Mouse (Mus musculus) heart, embryonic 13.5 days (tissue): ENCODE results near the gene Zfp526. TPM values are rescaled to one million over a fixed set of nuclear protein-coding genes. Genes with fewer than 3 reads are reported as not detected.

Experiments used
- ATAC-seq: fragments of 200-750 bp; cut with Nextera tagmentation; 2 replicates; pipeline ENCODE4 v1.8.0; 2017; ENCODE audit warnings: moderate TSS enrichment; ENCODE audit not compliant: insufficient number of reproducible peaks, low FRiP score, low TSS enrichment; ENCODE audit errors: extremely low read depth
- H3K27ac ChIP-seq: fragments of 300-500 bp; sonication (generic); replicated peaks from 2 replicates; pipeline ENCODE4 v1.5.1; 2015; ENCODE audit warnings: moderate library complexity, mild to moderate bottlenecking, inconsistent platforms
- H3K27me3 ChIP-seq: fragments of 300-500 bp; sonication (generic); replicated peaks from 2 replicates; pipeline ENCODE4 v1.6.1; 2015; ENCODE audit warnings: mild to moderate bottlenecking, inconsistent platforms
- H3K36me3 ChIP-seq: fragments of 300-500 bp; sonication (generic); 2 replicates; pipeline ENCODE4 v1.6.1; 2015; ENCODE audit warnings: mild to moderate bottlenecking, inconsistent platforms
- H3K4me1 ChIP-seq: fragments of 300-500 bp; sonication (generic); 2 replicates; pipeline ENCODE4 v1.6.1; 2015; ENCODE audit warnings: inconsistent platforms
- H3K4me2 ChIP-seq: fragments of 300-500 bp; sonication (generic); 2 replicates; pipeline ENCODE4 v1.6.1; 2015; ENCODE audit warnings: inconsistent platforms, mild to moderate bottlenecking, moderate library complexity
- H3K4me3 ChIP-seq: fragments of 300-500 bp; sonication (generic); 2 replicates; pipeline ENCODE4 v1.5.1; 2015; ENCODE audit warnings: moderate library complexity, mild to moderate bottlenecking, inconsistent platforms
- H3K9ac ChIP-seq: fragments of 300-500 bp; sonication (generic); 2 replicates; pipeline ENCODE4 v1.6.1; 2015; ENCODE audit warnings: inconsistent platforms, mild to moderate bottlenecking, moderate library complexity
- H3K9me3 ChIP-seq: fragments of 300-500 bp; sonication (generic); 2 replicates; pipeline ENCODE4 v1.6.1; 2016; ENCODE audit warnings: inconsistent platforms
- WGBS: fragments of 180-500 bp; shearing (Covaris S2); methylation state at CpG from one replicate; pipeline ENCODE4 v1.1.7; 2015; ENCODE audit warnings: mixed read lengths; 5-methylcytosine and 5-hydroxymethylcytosine counted together
- polyA plus RNA-seq: library from polyadenylated mRNA; unstranded; fragments of >200 nt; fragmentation: Nextera tagmentation; extraction: Ambion mirVana; gene quantifications from 2 replicates; pipeline ENCODE4 v1.2.1, GENCODE M21; 2015

Zfp526 gene
- polyA plus RNA-seq, 1 experiment from 2014 or later: 2.1 TPM

DNA sequence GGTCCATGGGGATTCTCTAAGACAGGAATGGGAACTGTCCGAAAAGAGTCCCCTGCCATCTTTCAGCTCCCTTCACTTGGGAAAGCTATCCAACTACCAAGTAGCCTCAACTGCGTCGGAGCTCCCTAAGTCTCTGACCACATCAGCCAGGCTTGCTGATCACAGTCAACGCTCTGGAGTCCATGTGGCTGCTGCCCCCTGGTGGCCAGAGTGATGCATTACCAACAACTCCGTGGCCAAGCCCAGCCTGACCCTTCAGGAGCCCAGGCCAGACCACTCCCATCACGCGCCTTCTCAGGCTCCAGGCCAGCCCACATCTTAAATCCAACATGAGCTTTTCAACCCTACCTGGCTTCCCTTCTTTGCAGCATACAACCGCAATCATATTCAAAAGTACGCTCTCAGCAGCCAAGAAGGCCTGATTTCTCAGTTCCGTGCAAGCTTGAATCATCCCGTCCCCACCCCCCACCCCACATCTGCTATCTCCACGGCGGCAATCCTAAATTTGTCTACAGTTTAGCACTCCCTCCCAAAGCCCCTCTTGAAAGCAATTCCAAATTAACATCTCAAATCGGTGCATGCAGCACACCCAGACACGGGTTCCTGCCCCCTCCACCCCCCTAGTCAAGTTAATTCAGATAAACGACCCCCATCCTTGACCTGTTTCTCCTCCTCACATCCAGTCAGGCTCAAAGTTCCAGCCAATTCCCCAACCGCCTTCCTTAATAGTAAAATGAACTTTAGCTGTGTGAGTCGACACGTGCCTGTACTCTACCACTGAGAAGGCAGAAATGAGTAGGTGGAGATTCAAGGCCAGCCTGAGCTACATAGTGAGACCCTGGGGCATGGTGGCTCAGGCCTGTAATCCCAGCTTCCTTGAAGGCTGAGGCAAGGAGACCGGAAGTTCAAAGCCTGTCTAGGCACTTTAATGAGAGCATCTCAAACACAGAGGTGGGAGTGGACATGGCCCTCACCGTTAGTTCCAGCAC lies 33.3 kb upstream of the Zfp526 start:
- WGBS: 23% methylated on average over 21 of the region's 21 CpGs
- Histone ChIP-seq H3K27ac (no peak overlapping the region), H3K4me2 (no peak overlapping the region), H3K36me3 (no peaks in the 10 kb centered on the region), H3K9ac (no peak overlapping the region), H3K4me3 (no peak overlapping the region), H3K9me3 (no peaks in the 10 kb centered on the region), H3K27me3 (peaks cover 36% of the 10 kb centered on the region), H3K4me1 (no peaks in the 10 kb centered on the region)
- peak; percentile 5; the same call in 1 of the 2 replicates for ATAC-seq

DNA sequence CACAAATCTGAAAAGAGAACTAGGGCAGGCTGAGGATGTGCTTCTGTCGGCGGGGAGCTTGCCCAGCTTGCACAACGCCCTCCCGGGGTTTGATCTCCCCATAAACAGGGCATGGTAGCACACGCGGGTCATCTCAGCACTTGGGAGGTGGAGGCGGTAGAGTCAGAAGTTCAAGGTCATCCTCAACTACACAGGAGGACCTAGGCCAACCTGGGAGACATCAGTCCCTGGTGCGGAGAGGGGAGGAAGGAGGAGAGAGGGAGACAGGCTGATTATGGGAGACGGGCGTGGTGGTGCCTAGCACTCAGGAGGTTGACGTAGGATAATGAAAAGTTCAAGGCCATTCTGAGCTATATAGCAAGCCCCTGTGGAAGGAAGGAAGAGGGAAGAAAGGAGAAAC lies 30.4 kb upstream of the Zfp526 start:
- no peak overlapping the region for H3K27ac ChIP-seq
- H3K9me3 ChIP-seq: no peaks in the 10 kb centered on the region
- no peak overlapping the region for H3K9ac ChIP-seq
- H3K4me1 ChIP-seq: no peaks in the 10 kb centered on the region
- no peak overlapping the region for H3K4me3 ChIP-seq
- no peak overlapping the region for H3K4me2 ChIP-seq
- no peaks in the 10 kb centered on the region for H3K36me3 ChIP-seq
- ATAC-seq: no peak
- WGBS: 81% methylated on average over 11 of the region's 11 CpGs
- H3K27me3 ChIP-seq: peaks cover 23% of the 10 kb centered on the region

DNA sequence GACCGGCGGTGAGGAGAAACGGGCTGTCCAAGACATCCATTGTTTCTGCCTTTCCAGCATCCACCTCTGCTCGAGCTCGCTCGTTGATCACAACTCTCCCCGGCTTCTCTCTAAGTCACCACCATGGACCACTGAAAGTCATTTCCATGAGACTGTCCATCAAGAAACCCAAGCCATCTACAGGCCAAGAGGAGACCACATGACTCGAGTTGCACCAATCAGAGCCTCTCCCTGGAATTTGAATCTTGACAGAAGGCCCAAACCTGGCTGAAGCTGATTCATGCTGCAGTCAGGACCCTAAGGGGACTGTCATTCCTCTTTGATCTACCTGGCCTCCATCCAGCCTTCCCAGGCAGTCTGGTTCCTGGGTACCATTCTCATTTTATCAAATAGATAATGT lies 29.1 kb upstream of the Zfp526 start:
- Histone ChIP-seq H3K9ac (no peak overlapping the region), H3K4me3 (no peak overlapping the region), H3K36me3 (no peaks in the 10 kb centered on the region), H3K27me3 (peaks cover 22% of the 10 kb centered on the region), H3K27ac (no peak overlapping the region), H3K9me3 (no peaks in the 10 kb centered on the region), H3K4me1 (no peaks in the 10 kb centered on the region), H3K4me2 (no peak overlapping the region)
- ATAC-seq: no peak
- WGBS: 69% methylated on average over 8 of the region's 8 CpGs

DNA sequence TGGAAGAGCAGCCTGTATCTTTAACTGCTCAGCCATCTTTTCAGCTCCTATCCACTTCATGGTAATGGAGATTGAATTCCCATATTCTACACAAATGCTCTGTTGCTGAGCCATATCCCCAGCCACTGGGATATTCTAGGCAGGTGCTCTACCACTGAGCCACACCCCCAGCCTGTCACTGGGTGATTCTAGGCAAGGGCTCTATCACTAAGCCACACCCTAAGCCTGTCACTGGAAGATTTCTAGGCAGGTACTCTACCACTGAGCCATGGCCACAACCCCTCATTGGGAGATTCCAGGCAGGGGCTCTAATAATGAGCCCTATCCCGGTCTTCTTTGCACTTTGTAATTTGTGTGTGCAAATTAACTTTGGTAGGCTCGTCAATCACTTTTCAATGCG lies 26.1 kb upstream of the Zfp526 start:
- Histone ChIP-seq H3K4me1 (peaks cover 8% of the 10 kb centered on the region), H3K27ac (no peak overlapping the region), H3K9ac (no peak overlapping the region), H3K4me3 (no peak overlapping the region), H3K36me3 (no peaks in the 10 kb centered on the region), H3K27me3 (peaks cover 20% of the 10 kb centered on the region; the same call in 1 of the 2 replicates), H3K9me3 (no peaks in the 10 kb centered on the region), H3K4me2 (no peak overlapping the region)
- ATAC-seq: no peak
- WGBS: 74% methylated on average over 3 of the region's 3 CpGs

DNA sequence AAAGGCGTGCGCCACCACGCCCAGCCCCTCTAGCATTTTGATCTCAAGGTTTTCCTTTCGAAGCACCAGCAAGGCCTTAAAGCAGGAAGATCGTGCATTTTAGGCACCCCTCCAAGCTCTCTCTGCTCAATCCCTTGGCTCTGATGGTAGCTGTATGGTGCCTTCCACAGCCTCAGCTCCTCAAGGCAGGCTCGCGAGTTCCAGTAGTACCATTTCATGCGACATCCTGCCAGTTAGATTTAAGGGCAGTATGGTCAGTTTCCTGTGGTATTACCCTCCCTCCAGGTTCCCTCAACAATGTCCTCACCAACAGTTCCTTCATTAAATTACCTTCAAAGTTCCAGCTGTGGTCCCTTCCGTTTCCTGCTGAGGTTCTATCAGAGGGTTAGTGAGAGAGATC lies 25.1 kb upstream of the Zfp526 start:
- H3K27me3 ChIP-seq: peaks cover 20% of the 10 kb centered on the region; the same call in 1 of the 2 replicates
- H3K4me2 ChIP-seq: no peak overlapping the region
- peaks cover 8% of the 10 kb centered on the region for H3K4me1 ChIP-seq
- H3K9me3 ChIP-seq: no peaks in the 10 kb centered on the region
- H3K27ac ChIP-seq: no peak overlapping the region
- H3K36me3 ChIP-seq: no peaks in the 10 kb centered on the region
- H3K9ac ChIP-seq: no peak overlapping the region
- no peak overlapping the region for H3K4me3 ChIP-seq
- no peak for ATAC-seq
- 79% methylated on average over 9 of the region's 9 CpGs for WGBS

DNA sequence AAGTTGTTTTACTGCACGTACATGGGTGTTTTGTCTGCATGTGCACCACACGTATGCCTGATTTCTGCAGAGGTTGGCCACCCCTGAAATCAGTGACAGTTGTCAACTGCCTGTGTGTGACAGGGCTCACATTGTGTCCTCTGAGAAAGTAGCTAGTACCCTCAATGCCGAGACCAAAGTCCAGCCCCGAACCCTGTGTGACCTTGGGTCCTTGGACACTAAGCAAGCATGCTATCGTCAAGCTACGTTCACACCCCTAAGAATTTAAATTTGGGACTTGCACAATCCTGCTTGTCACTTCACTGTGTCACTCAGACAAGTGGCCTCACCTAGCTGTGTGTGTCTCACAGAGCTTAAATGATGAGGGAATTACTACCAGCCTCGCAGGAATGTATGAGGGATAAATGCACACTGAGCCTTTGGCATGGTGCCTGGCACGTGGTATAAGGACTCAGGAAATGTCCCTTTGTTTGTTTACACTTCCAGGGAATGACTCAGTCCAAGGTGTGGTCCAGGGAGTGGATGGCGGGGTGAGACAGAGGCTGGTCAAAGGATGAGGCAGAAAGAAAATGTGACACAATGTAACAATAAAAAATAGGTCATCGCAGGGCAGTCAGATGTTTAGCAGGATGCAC lies 23.7 kb upstream of the Zfp526 start:
- no peak for ATAC-seq
- Histone ChIP-seq H3K27ac (no peak overlapping the region), H3K4me2 (no peak overlapping the region), H3K9ac (no peak overlapping the region), H3K36me3 (peaks cover 10% of the 10 kb centered on the region), H3K9me3 (no peaks in the 10 kb centered on the region), H3K4me1 (peaks cover 8% of the 10 kb centered on the region), H3K4me3 (no peak overlapping the region), H3K27me3 (peaks cover 20% of the 10 kb centered on the region; the same call in 1 of the 2 replicates)
- WGBS: 45% methylated on average over 10 of the region's 10 CpGs

DNA sequence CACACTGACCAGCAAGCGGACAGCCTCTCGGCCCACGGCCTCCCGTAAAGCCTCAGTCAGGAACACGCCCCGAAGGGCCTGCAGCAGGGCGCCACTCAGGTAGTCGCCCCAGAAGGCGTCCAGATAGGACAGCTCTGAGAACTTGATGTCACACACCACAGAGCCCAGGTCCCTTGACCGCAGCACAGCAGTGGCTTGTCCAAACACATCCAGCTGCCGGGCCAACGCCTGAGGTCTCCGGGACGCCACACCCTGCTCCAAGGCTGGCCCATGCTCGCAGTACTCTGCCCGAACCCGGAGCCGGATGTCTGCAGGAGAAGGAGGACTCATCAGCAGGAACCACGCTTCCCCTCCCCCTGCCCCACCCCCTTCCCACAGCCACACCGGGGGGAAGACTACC lies 17.6 kb upstream of the Zfp526 start:
- whole genome bisulfite sequencing: 85% methylated on average over 20 of the region's 20 CpGs
- no peak overlapping the region for H3K9ac ChIP-seq
- ATAC-seq: no peak
- H3K4me2 ChIP-seq: no peak overlapping the region
- H3K4me1 ChIP-seq: peaks cover 11% of the 10 kb centered on the region
- no peak overlapping the region for H3K27ac ChIP-seq
- H3K9me3 ChIP-seq: no peaks in the 10 kb centered on the region
- no peak overlapping the region for H3K4me3 ChIP-seq
- peaks cover 44% of the 10 kb centered on the region for H3K36me3 ChIP-seq
- H3K27me3 ChIP-seq: no peaks in the 10 kb centered on the region

DNA sequence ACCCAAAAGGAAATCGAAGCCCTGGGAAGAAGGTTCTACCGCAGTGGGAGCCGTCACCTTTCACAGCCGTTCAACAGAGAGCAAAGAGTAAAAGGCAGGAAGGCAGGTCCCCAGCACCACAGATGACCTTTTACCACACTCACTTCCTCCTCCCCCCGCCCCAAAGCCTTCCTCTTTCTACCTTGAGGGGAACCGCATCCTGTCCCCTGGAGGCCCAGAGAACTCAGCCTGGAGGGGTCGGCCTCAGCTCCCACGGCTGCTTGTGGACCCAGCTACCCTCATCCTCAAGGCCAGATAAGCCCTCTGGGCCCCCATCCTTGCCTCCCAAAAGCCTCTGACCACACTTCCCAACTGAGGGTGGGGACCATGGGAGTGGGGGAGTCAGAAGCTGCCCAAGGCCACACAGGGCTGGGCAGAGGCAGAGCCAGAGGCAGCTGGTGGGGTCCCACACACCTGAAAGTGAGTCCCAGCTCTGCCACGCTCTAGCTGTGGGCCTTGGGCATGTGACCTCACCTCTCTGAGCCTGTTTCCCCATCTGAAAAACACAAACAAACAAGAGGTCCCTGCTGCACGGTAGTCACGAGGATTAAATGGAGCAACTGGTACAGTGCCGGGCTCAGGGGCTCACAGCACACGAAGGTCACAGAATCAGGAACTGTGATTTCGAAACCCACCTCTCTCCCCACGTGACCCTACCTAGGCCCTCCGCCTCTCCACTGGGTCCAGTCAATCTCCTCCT lies 15.7 kb upstream of the Zfp526 start:
- ATAC-seq: no peak
- peak overlapping the region; percentile 21; the same call in 1 of the 2 replicates for H3K27ac ChIP-seq
- no peak overlapping the region; the same call in 1 of the 2 replicates for H3K4me2 ChIP-seq
- no peaks in the 10 kb centered on the region for H3K9me3 ChIP-seq
- no peak overlapping the region for H3K4me3 ChIP-seq
- H3K36me3 ChIP-seq: peaks cover 63% of the 10 kb centered on the region
- WGBS: 72% methylated on average over 16 of the region's 16 CpGs
- no peaks in the 10 kb centered on the region for H3K27me3 ChIP-seq
- peak overlapping the region; percentile 28; the same call in 1 of the 2 replicates for H3K9ac ChIP-seq
- H3K4me1 ChIP-seq: peaks cover 11% of the 10 kb centered on the region

DNA sequence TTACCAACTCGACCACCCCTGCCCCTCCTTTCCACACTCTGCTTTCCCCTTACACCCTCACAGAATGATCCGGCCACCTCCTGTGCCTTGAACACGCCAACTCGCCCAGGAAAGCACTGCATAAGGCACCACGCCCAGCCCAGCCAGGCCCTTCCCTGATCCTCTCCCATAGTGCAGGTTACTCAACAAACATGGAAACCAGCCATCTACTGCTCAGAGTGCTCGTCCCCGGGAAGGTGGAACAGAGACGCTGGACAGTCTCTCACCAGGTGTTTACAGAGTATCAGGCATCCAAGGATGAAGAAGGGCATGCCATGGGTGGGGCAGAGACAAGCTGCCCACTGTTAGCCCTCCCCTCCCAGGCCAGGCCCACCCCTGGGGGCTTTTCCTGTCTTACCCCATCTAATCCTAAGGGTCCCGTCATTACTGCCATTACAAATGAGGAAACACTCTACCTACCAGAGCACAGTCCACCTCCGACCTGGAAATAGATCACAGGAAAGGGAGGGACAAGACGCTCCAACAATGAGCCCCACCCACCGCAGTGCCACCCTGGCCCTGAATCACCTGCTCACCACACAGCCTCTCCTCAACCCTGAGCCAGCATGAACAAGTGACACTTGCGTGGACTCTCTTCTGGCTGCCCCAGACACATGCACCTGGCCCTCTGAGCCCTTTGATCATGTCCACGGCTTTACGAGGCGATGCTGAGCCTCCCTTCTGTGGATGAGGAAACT lies 15.0 kb upstream of the Zfp526 start:
- Histone ChIP-seq H3K9ac (no peak overlapping the region), H3K4me3 (no peak overlapping the region), H3K36me3 (peaks cover 69% of the 10 kb centered on the region), H3K27me3 (no peaks in the 10 kb centered on the region), H3K4me1 (peaks cover 11% of the 10 kb centered on the region), H3K4me2 (no peak overlapping the region), H3K27ac (no peak overlapping the region), H3K9me3 (no peaks in the 10 kb centered on the region)
- WGBS: 89% methylated on average over 16 of the region's 16 CpGs
- no peak for ATAC-seq

DNA sequence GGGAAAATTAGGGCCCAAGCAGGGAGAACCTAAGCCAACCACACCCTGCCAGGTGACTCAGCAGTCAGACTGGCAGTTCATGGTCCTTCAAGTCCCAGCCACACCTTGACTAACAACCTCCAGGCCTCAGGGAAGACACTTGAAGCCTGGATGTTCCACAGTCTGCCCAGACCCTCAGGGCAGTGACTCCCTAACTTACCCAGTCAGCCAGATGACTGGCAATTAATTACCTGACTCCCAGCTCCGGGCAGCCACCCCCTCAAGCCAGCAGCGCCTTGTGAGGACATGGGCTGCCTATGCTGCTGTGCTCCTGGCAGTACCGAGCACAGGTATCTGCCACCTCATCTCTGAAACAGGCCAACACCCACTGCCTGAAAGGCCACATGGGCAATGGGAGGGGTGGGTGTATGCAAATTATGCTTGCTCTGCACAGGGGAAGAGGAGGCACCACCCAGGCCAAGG lies 12.0 kb upstream of the Zfp526 start:
- no peaks in the 10 kb centered on the region for H3K9me3 ChIP-seq
- H3K27ac ChIP-seq: no peak overlapping the region
- H3K27me3 ChIP-seq: no peaks in the 10 kb centered on the region
- no peak overlapping the region for H3K4me3 ChIP-seq
- H3K36me3 ChIP-seq: peaks cover 62% of the 10 kb centered on the region
- peak overlapping the region; percentile 9; the same call in 1 of the 2 replicates for H3K4me2 ChIP-seq
- 77% methylated on average over 3 of the region's 3 CpGs for WGBS
- no peak for ATAC-seq
- no peak overlapping the region for H3K9ac ChIP-seq
- peaks cover 11% of the 10 kb centered on the region for H3K4me1 ChIP-seq
